Mouse (Mus musculus) ES-Bruce4 (cell line): Measurements from ENCODE around the gene Lsm3.

Source experiments
- CTCF ChIP-seq: IDR thresholded peaks from one replicate; pipeline ENCODE4 v1.8.1; 2011; ENCODE audit warnings: low read depth, low read length
- EP300 ChIP-seq: IDR thresholded peaks from 2 replicates; pipeline ENCODE4 v1.6.1; 2011; ENCODE audit warnings: low read depth, low read length; ENCODE audit not compliant: insufficient read depth
- POLR2A ChIP-seq: IDR thresholded peaks from one replicate; pipeline ENCODE4 v1.8.1; 2011; ENCODE audit warnings: low read length; ENCODE audit not compliant: insufficient read depth

DNA sequence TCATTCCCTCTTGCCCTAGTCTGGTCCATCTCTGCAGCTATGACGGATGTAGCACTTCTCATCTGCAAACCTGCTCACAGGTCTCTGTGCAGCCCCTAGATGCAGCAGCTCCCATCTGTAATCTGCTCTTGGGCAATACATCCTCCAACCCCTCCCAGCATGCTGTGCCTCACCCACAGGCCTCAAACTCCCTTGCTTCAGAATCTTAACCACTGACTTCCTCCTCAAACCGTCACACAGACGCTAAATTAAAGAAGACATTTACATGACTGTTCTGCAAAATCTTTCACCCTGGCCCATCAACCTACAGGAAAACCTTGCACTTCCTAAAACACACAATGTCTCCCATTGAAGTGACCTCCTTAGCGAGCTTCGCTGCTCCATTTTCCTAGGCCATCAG, 9.7 kb upstream of the Lsm3 start:
- TF ChIP-seq POLR2A (no peak), CTCF (no peak), EP300 (no peak)
